Mouse (Mus musculus): Measurements from ENCODE around the gene Ftcd. TPM values are rescaled to one million over a fixed set of nuclear protein-coding genes. Genes with fewer than 3 reads are reported as not detected.
A peak's percentile ranks its signal among the peaks of the same experiment; 100 is the strongest.

The Ftcd gene
- not detected in 2 replicates for total RNA-seq (2017)

DNA sequence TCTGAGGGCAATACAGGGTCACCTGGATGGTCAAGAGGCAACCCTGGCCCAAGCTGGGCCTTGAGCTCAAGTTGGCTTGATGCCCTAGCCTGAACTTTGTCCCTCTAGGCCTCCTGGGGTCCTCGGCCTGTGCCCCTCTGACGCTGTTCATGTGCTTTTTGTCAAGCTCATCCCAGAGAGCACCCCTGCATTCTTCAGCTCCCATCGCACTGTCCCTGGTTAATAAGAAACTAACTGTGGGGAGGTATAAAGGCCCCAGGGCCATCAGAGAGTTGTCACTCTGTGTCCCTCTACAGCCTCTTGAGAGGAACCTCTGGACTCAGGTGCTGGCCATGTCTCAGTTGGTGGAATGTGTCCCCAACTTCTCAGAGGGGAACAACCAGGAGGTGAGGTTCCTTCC lies at the start of gene Ftcd:
TSS of gene Ftcd (plus strand) at position 275 of the 400 bp plus-strand sequence.
- ATAC-seq (replicated peaks in 1 of 2; ENCODE audit: insufficient read depth in 1 of 2, low FRiP score in 2 of 2, low TSS enrichment in 1 of 2, low read depth in 1 of 2, poor library complexity in 2 of 2, severe bottlenecking in 2 of 2) = no peak

DNA sequence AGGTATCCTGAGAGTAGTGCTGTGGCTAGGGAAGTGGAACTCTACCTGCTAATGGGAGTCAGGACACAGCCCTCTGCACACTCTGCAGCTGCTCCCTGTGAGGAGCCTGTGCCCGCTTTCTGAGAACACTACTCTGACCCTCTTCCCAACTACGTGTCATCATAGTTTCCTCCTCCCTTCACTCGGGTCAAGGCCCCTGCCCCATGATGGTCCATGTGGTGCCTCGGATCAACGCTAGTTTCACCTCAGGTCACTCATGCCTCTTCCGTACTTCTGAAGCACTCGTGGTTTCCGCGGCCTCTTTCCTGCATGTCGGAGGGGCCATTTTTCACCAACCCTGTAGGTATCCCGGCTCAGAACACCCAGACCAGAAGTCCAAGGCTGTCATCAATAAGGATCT lies 44.5 kb upstream of the Ftcd start:
- peak in 1 of 2 experiments; percentile 22; a peak in 1 of 4 replicates for ATAC-seq (replicated peaks in 1 of 2; ENCODE audit: insufficient read depth in 1 of 2, low FRiP score in 2 of 2, low TSS enrichment in 1 of 2, low read depth in 1 of 2, poor library complexity in 2 of 2, severe bottlenecking in 2 of 2)

DNA sequence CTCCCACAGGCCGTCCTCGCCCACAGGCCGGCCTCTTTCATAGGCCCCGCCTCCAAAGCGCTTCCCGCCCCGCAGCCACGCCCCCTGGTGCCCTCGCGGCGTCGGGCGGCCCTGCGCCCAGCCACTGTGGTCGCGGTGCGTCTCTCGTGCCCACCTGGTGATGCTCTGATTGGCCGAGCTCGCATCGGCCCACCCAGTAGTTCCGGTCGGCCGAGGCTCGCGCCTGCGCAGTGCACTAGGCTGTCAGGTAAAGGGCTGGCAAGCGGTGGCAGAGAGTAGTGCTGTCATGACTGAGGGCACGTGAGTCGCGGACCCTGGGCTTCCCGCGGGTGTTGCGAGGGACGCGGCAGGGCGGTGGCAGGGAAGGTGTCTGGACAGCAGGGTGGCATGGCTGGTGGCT lies 44.1 kb upstream of the Ftcd start, which contains the start of gene Lss:
TSS of gene Lss (plus strand) at position 214 of the 400 bp plus-strand sequence.
- peak; percentile 96 to 99 for ATAC-seq (replicated peaks in 1 of 2; ENCODE audit: insufficient read depth in 1 of 2, low FRiP score in 2 of 2, low TSS enrichment in 1 of 2, low read depth in 1 of 2, poor library complexity in 2 of 2, severe bottlenecking in 2 of 2)

DNA sequence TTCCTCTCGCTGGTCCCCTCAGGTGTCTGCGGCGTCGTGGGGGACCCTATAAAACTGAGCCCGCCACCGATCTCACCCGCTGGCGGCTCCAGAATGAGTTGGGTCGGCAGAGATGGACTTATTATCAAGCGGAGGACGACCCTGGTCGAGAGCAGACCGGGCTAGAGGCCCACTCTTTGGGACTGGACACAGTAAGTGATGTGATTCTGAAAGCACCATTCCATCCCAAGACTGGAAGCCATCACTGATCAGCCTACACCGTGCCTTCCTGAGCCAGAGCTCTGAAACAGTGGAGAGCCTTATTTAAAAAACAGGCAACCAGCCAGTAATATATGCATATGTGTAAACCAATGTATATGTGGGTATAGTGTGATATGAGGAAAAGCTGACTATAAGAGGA lies 43.6 kb upstream of the Ftcd start:
- ATAC-seq (replicated peaks in 1 of 2; ENCODE audit: insufficient read depth in 1 of 2, low FRiP score in 2 of 2, low TSS enrichment in 1 of 2, low read depth in 1 of 2, poor library complexity in 2 of 2, severe bottlenecking in 2 of 2) = no peak

DNA sequence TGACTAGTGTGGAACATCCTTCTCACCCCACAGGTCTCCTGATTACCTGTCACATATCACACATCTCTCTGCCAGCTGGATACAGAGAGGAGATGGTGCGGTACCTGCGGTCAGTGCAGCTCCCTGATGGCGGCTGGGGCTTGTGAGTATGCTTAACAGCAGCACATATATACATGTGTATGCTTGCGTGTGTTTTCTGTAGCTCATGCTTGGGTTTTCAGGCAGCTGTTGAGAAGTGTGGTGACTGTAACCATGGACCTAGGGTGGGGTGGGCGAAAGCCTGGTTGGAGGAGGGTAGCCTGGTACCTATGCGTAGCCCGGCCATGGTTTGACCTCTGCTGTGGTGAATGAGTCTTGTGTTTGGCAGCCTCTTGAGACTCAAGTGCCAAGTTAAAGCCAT lies 39.9 kb upstream of the Ftcd start:
- ATAC-seq (replicated peaks in 1 of 2; ENCODE audit: insufficient read depth in 1 of 2, low FRiP score in 2 of 2, low TSS enrichment in 1 of 2, low read depth in 1 of 2, poor library complexity in 2 of 2, severe bottlenecking in 2 of 2) = no peak

DNA sequence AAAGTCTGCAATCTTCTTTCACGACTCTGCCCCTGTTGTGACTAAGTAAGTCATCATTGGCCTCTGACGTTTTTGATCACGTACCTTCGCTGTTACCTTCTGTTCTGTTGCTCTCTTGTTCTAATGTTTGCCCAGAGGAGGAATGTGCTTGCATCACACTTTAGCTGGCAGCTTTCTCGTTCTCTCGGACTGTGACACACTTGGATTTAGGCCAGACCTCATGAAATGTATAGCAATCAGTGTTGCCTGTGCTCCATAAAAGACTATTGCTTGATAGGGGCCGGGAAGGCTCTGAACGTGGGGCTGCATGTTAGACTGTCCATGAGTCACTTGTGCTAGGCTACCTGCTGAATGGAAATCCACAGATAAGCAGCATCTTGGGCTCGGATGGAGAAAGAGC lies 37.8 kb upstream of the Ftcd start:
- ATAC-seq (replicated peaks in 1 of 2; ENCODE audit: insufficient read depth in 1 of 2, low FRiP score in 2 of 2, low TSS enrichment in 1 of 2, low read depth in 1 of 2, poor library complexity in 2 of 2, severe bottlenecking in 2 of 2) = no peak

DNA sequence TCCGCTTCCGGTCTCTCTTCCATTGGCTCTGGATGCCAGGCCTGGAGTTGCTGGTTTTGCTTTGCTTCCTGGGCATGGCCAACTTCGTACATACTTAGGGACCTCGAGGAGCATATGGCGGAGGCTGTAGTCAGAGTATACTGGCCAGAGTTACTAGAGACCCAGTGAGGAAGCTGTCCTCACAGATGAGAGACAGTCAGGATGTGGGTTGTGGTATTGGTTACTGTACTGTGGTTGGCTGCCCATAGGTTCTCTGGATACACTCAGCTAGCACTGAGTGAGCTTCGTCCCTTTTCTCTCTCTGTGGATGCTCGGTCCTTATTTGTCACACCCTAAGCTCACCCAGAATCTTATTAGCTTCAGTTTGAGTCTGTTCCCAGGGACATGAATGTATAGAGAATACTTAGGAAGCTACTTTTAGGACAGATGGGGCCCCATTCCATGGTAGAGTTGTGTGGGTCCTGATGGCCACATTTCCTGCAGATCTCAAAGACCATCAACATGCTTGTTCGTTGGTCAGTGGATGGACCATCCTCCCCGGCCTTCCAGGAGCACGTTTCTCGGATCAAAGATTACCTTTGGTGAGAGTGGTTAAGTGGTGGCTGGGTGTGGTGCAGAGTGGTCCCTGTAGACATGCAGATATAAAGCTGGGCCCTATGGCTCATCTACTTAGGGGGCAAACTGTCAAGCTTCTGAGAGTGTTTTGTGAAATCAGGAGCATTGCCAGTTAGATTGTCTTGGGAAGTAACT lies 33.9 kb upstream of the Ftcd start:
- ATAC-seq (replicated peaks in 1 of 2; ENCODE audit: insufficient read depth in 1 of 2, low FRiP score in 2 of 2, low TSS enrichment in 1 of 2, low read depth in 1 of 2, poor library complexity in 2 of 2, severe bottlenecking in 2 of 2) = peak; percentile 51 to 77; a peak in 3 of 4 replicates

DNA sequence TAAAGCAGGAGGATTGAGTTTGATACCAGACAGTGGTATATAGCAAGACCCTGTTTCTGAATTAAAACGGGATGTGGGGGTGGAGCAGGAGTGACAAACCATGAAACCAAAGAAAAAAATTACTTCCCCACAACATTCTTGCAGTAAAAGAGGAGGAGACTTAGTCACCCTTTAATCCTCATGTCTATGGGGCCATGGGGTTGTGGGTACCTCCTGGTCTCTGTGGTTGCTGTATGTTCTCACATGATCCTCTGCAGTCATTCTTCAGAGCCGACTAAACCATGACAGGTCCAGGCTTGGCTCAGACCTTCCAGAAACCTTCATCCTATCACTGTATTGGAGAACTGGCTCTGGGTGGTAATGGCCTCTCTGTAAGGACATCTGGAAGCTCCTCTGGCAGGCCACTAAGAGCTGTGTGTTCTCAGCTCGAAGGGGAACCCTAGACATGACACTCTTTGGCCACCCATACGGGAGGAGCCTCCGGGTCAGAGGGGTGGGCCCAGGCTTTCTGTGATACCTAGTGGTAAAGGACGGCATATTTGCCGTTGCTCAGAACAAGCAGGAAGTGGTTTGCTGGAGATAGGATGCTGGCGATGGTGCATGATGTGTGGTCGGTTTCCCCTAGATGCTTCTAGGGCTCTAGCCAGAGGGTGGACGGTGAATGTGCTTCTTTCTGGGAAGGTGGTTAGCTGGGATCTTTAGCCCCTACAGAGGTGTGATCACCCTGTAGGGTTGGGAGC lies 32.6 kb upstream of the Ftcd start:
- ATAC-seq (replicated peaks in 1 of 2; ENCODE audit: insufficient read depth in 1 of 2, low FRiP score in 2 of 2, low TSS enrichment in 1 of 2, low read depth in 1 of 2, poor library complexity in 2 of 2, severe bottlenecking in 2 of 2) = peak; percentile 30 to 34; a peak in 3 of 4 replicates

DNA sequence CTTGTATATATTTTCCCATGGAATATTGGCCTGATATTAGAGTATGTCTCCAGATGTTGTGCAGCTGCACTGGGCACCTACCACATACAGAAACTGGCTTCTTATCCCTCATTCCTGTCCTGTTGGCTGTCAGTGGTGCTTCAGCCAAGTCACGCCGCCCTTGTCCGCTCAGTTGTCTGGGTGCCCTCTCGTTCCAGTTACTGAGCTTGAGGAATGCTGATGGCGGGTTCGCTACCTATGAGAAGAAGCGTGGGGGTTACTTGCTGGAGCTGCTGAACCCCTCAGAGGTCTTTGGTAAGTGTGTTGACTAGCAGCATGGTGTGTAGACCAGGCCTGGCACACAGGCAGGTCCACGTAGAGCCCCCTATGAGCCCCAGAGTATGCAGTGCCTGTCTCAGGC lies 28.9 kb upstream of the Ftcd start:
- ATAC-seq (replicated peaks in 1 of 2; ENCODE audit: insufficient read depth in 1 of 2, low FRiP score in 2 of 2, low TSS enrichment in 1 of 2, low read depth in 1 of 2, poor library complexity in 2 of 2, severe bottlenecking in 2 of 2) = no peak

DNA sequence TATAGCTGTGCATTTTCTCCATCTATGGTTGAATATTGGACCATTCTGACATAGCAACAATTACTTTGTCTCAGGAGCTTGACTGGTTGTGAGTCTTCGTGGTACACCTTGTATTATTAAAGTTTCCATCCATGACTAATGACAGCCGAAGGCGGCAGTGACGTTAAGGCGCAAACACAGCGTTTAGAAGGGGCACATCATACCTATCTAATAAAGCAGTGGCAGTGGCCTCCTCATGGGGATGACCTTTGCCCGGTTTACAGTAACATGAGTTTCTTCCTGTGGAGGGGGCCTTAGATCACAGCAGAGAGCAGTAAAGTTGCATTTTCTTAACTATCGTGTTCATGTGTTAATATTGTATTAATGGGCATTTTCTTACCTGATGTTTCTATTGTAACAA lies 27.2 kb upstream of the Ftcd start:
- ATAC-seq (replicated peaks in 1 of 2; ENCODE audit: insufficient read depth in 1 of 2, low FRiP score in 2 of 2, low TSS enrichment in 1 of 2, low read depth in 1 of 2, poor library complexity in 2 of 2, severe bottlenecking in 2 of 2) = no peak

DNA sequence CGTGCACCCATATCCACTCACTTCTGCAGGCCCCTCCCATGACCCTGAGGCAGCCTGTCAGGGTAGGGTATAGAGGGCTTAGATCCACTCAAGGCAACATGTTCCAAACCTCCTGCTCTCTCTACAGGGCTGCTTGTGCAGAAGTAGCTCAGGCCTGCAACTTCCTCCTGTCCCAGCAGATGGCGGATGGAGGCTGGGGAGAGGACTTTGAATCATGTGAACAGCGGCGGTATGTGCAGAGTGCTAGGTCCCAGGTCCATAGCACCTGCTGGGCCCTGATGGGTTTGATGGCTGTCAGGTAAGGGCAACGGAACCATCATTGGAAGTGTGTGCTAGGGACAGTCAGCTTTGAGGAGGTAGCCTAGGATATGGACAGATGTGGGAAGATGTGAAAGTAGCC lies 25.0 kb upstream of the Ftcd start:
- ATAC-seq (replicated peaks in 1 of 2; ENCODE audit: insufficient read depth in 1 of 2, low FRiP score in 2 of 2, low TSS enrichment in 1 of 2, low read depth in 1 of 2, poor library complexity in 2 of 2, severe bottlenecking in 2 of 2) = no peak

DNA sequence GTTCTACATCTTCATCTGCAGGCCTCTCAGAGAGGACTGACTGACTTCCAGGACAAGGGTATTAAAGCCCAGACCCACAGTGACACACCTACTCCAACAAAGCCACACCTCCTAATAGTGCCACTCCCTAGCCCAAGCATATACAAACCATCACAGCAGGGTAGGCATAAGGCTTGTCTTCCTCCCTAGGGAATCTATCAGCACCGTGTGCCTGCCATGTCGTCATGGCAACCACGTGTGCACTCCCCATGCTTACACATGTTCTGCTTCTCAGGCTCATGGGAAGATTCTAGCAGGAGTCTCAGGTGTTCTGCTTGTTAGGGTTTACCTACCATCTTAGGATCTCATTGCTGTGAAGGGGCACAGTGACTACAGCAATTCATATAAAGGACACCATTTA lies 23.9 kb upstream of the Ftcd start:
- no peak for ATAC-seq (replicated peaks in 1 of 2; ENCODE audit: insufficient read depth in 1 of 2, low FRiP score in 2 of 2, low TSS enrichment in 1 of 2, low read depth in 1 of 2, poor library complexity in 2 of 2, severe bottlenecking in 2 of 2)

DNA sequence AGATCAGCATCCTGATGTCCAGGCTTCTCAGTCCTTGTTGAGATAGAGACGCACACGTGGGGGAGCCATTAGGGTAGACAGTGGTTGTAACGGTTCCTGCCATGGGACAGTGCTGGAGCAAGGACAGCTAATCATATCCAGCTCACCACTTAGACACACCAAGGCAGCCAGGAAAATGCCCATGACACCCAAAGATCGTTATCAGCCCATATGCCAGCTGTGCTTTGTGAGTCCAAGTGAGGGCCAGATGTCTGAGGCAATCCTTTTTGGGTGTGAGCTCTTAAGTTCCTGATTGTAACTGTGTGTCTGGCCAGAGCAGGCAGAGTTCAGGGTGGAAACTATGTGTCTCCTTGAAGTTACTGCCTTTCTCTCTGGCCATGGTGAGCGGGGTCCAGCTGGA lies 21.4 kb upstream of the Ftcd start:
- ATAC-seq (replicated peaks in 1 of 2; ENCODE audit: insufficient read depth in 1 of 2, low FRiP score in 2 of 2, low TSS enrichment in 1 of 2, low read depth in 1 of 2, poor library complexity in 2 of 2, severe bottlenecking in 2 of 2) = no peak

DNA sequence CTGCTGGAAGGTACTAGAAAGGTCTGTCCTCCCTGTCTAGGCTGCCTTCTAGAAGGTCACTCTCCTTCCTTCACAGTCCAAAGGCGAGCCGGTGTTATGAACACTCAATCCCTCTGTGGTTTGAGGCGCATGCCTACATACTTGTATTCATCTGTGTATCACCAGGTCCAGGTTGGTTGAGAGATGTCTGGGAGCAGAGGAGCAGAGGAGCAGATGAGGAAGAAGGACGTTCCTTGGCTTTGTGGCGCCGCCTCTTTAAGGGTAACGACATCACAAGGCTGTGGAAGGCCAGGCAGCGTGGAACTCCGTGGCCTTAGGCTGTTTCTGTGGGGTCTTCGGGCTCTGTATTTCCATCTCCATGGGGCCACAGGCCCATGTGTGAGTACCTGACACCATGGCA lies 13.5 kb upstream of the Ftcd start, which contains the start of gene Spatc1l:
TSS of gene Spatc1l (plus strand) at position 301 of the 400 bp plus-strand sequence.
- ATAC-seq (replicated peaks in 1 of 2; ENCODE audit: insufficient read depth in 1 of 2, low FRiP score in 2 of 2, low TSS enrichment in 1 of 2, low read depth in 1 of 2, poor library complexity in 2 of 2, severe bottlenecking in 2 of 2) = no peak

DNA sequence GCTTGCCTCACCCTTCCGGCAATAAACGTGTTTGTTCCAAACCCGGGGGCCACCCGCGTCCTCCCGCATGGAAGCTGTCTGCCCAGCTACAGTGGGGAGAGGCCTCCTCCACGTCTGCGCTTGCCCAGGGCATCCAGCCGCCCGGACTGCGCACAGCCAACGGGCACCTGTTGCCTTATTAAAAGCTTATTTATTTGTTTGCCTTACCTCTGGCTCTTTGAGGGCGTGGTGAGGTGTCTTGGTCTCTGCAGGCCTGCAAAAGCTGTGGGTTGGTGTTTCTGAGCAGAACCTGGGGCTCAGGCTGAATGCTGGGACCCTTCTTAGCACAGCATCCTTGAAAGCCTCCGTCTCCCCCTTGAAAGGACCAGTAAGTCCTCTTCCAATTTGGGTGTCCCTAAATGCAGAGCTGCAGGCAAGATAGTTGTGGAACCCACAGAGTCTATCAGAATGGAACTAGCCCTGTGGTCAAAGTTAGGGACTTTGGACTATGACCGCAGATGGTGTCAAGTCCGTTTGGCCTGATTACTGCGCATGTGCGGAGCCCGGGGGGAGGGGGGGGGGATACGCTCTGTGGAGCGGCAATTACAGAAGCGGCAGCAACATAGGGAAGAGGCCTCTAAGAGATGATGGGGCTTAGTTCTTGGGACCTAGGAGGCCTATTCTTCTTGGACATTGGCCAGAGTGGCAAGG lies 5.3 kb upstream of the Ftcd start:
- ATAC-seq (replicated peaks in 1 of 2; ENCODE audit: insufficient read depth in 1 of 2, low FRiP score in 2 of 2, low TSS enrichment in 1 of 2, low read depth in 1 of 2, poor library complexity in 2 of 2, severe bottlenecking in 2 of 2) = no peak

DNA sequence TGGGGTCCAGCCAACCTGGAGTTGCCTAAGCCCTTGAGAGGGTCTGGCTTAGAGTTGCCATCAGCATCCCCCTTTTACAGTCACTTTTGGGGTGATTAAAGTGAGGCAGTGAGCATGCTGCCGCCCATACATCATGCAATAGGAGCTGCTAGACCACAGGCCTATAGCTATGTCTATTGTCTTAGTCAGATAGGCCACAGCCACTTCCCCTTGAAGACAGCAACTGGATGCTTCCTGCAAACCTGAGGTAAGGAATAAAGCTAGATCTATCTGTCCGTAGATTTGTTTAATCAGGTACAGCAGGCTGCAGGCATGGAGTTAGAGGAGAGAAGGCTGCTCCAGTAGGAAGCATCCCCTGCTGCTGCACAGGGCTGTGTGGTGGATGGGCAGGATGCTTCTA lies 4.4 kb upstream of the Ftcd start:
- ATAC-seq (replicated peaks in 1 of 2; ENCODE audit: insufficient read depth in 1 of 2, low FRiP score in 2 of 2, low TSS enrichment in 1 of 2, low read depth in 1 of 2, poor library complexity in 2 of 2, severe bottlenecking in 2 of 2) = no peak

DNA sequence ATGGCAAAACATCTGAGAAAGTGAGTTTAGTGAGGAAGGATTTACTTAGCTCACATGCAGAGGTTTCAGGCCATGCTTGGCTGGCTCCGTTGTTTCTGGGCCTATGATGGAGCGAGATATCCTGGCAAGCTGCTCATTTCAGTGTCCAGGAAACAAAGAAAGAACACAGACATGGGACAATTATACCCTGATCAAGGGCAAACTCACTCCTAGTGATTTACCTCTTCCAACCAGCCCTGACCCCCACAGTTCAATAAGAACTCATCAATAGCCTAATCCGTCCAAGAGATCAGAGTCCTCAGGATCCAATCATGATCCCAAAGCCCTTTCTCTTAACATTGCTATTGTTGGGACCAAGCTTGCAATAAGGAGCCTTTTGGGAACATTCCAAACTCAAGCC lies 3.3 kb upstream of the Ftcd start:
- ATAC-seq (replicated peaks in 1 of 2; ENCODE audit: insufficient read depth in 1 of 2, low FRiP score in 2 of 2, low TSS enrichment in 1 of 2, low read depth in 1 of 2, poor library complexity in 2 of 2, severe bottlenecking in 2 of 2) = no peak

DNA sequence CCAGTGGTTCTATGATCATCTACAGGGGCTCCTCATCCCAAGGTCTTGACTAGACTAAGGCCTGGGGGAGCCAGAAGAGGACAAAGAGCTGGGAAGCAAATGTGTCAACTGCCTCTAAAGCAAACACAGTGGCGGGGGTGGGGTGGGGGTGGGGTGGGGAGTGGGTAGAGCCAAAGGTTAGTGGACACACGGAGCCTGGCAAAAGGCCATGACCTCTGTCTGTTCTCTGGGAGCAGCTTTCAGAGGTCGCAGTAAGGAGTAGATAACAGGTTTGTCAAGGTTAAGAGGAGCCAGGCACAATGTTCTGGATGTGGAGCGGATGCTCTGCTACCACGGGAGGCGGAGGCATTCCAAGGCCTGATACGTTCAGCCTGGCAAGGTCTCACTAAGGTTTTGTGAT lies 1.5 kb downstream of the Ftcd start:
- ATAC-seq (replicated peaks in 1 of 2; ENCODE audit: insufficient read depth in 1 of 2, low FRiP score in 2 of 2, low TSS enrichment in 1 of 2, low read depth in 1 of 2, poor library complexity in 2 of 2, severe bottlenecking in 2 of 2) = no peak
